Mouse (Mus musculus) midbrain, postnatal 0 days (tissue): ENCODE measurements around the gene Rbms2. TPM values are rescaled to one million over a fixed set of nuclear protein-coding genes. Genes with fewer than 3 reads are reported as not detected.
A peak's percentile ranks its signal among the peaks of the same experiment; 100 is the strongest.
"Not testable (repeated sequence)": the region's sequence is repeated elsewhere in the genome, so short reads cannot be mapped to it uniquely, and the experiment has no call there.

Experiments used
- ATAC-seq: fragments of 200-750 bp; cut with Nextera tagmentation; 2 replicates; pipeline ENCODE4 v1.8.0; 2017; ENCODE audit warnings: moderate number of reproducible peaks, mild to moderate bottlenecking, moderate TSS enrichment, moderate library complexity; ENCODE audit not compliant: low FRiP score
- DNase-seq: peaks from one replicate; pipeline ENCODE4 v3.0.0-alpha.2; 2015; ENCODE audit warnings: low spot score
- H3K27ac ChIP-seq: fragments of 300-500 bp; sonication (generic); 2 replicates; pipeline ENCODE4 v1.5.1; 2014; ENCODE audit warnings: low read depth, mild to moderate bottlenecking, low read length, mixed read lengths
- H3K27me3 ChIP-seq: fragments of 300-500 bp; sonication (generic); 2 replicates; pipeline ENCODE4 v1.6.1; 2014; ENCODE audit warnings: low read length, control low read depth, mixed read lengths; ENCODE audit not compliant: insufficient read depth
- H3K36me3 ChIP-seq: fragments of 300-500 bp; sonication (generic); 2 replicates; pipeline ENCODE4 v1.6.1; 2014; ENCODE audit warnings: low read length, control low read depth, mixed read lengths; ENCODE audit not compliant: insufficient read depth
- H3K4me1 ChIP-seq: fragments of 300-500 bp; sonication (generic); 2 replicates; pipeline ENCODE4 v1.6.1; 2014; ENCODE audit warnings: mild to moderate bottlenecking, control low read depth, antibody characterized with exemption, low read length, mixed read lengths; ENCODE audit not compliant: insufficient read depth
- H3K4me2 ChIP-seq: fragments of 300-500 bp; sonication (generic); 2 replicates; pipeline ENCODE4 v1.6.1; 2014; ENCODE audit warnings: low read depth, mild to moderate bottlenecking, low read length, mixed read lengths; ENCODE audit not compliant: poor library complexity, severe bottlenecking
- H3K4me3 ChIP-seq: fragments of 300-500 bp; sonication (generic); 2 replicates; pipeline ENCODE4 v1.5.1; 2014; ENCODE audit warnings: low read depth, mild to moderate bottlenecking, low read length, moderate library complexity
- H3K9ac ChIP-seq: fragments of 300-500 bp; sonication (generic); replicated peaks from 2 replicates; pipeline ENCODE4 v1.6.1; 2014; ENCODE audit warnings: mild to moderate bottlenecking, low read length, moderate library complexity, mixed read lengths; ENCODE audit not compliant: poor library complexity, severe bottlenecking
- H3K9me3 ChIP-seq: fragments of 300-500 bp; sonication (generic); 2 replicates; pipeline ENCODE4 v1.6.1; 2016; ENCODE audit warnings: low read length, control low read depth
- CTCF ChIP-seq: IDR thresholded peaks from 2 replicates; pipeline ENCODE4 v1.5.1; 2016; ENCODE audit warnings: antibody characterized with exemption, mild to moderate bottlenecking
- WGBS: fragments of 180-500 bp; shearing (Covaris S2); extraction: QIAGEN DNeasy Blood & Tissue Kit; methylation state at CpG from one replicate; pipeline ENCODE4 v1.1.7; 2014; 5-methylcytosine and 5-hydroxymethylcytosine counted together
- polyA plus RNA-seq: library from polyadenylated mRNA; unstranded; fragments of >200 nt; fragmentation: Nextera tagmentation; extraction: Ambion mirVana; gene quantifications from 2 replicates; pipeline ENCODE4 v1.2.1, GENCODE M21; 2015
- total RNA-seq: library from RNA; depleted of rRNA; stranded (reverse); fragments of >200 nt; gene quantifications from 2 replicates; pipeline ENCODE4 v1.2.3, GENCODE M21; 2014

Rbms2 gene
- total and polyA plus RNA-seq, 2 experiments from 2014 or later, result 5.2 to 11.1 TPM

DNA sequence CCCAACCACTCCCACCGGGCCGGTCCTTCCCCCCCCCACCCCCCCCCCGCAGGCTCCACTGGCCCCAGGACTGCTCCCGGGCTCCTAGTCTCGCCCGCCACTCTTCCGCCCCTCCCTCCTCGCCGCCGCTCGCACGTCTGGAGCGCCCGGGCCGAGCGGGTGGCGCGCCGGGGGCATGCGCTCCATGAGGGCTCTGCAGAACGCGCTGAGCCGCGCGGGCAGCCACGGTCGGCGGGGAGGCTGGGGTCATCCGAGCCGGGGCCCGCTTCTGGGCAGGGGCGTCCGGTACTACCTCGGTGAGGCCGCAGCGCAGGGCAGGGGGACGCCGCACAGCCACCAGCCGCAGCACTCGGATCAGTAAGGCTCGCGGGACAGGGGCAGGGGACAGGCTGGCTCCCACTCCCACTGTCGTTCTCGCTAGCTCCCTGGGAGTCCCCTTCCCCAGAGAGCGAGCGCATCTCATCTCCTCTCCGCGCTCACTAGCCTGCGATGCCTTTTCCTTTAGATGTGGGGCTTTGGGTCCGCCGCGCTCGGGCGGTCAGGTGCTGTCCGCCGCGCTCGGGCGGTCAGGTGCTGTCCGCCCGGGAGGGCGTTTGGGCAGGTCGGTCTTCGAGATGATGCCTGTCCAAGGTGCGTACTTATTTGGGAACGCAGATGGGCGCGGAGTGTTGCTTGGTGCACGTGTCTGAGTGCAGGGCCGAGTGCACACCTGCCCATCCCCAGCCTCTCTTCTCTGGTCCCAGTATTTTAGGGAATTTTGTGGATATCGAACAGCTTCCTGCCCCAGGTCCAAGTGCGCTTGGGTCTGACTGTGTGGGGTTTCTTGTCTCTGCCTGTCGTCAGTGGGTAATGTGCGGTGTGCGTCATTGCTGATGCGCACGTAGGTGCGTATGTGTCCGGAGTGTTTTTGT, 14.7 kb upstream of the Rbms2 start:
- H3K27ac ChIP-seq, result peak overlapping the region; percentile 47; the same call in 1 of the 2 replicates
- peak overlapping the region; percentile 96 for H3K4me2 ChIP-seq
- H3K27me3 ChIP-seq, result 0 out of 2 replicates have a peak, but pooled peaks cover 4% of the 10 kb centered on the region
- no peaks in the 10 kb centered on the region for H3K9me3 ChIP-seq
- no peaks in the 10 kb centered on the region for H3K36me3 ChIP-seq
- ATAC-seq (peak; percentile 80), DNase-seq (peak; percentile 27)
- H3K4me1 ChIP-seq, result no peaks in the 10 kb centered on the region
- 1% methylated on average over 55 of the region's 79 CpGs for WGBS
- H3K4me3 ChIP-seq, result peak overlapping the region; percentile 71
- no peak for TF ChIP-seq CTCF
- peak overlapping the region; percentile 57 for H3K9ac ChIP-seq

DNA sequence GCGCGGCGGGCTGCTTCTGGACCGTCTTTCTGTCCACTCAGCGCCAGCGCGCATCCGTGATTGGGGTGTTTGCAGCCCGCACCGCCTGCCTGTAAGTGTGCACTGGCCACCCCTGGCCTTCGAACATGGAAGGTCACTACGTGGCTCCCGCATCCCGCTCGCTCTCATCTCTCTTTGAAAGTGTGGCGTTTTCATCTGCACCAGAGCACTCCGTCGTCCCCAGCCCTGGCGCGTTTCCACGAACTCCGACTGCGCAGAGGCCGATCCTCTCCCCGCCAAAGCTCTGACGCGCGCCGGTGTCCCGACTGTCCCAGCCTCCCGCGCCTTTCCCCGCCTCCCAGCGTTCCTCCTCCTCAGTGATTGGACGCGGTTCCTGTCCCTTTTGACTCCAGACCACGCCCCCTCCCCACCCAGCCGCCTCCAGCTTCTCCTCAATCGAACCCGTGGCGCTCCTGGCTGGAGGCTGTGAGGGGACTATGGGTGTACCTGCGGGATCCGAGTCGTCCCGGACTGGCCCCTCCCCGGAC, 14.0 kb upstream of the Rbms2 start, which contains the start of gene Gls2:
Gene Gls2 (plus strand): TSS at position 434 of the 527 bp plus-strand sequence.
- H3K4me2 ChIP-seq, result peak within 1 kb of the TSS; percentile 96
- H3K27ac ChIP-seq, result peak within 1 kb of the TSS; percentile 47; the same call in 1 of the 2 replicates
- ATAC-seq (peak; percentile 95), DNase-seq (peak; percentile 95)
- TF ChIP-seq CTCF, result no peak
- peak within 1 kb of the TSS; percentile 71 for H3K4me3 ChIP-seq
- H3K4me1 ChIP-seq, result no peaks in the 10 kb centered on the region
- under 1% methylated on average over 44 of the region's 46 CpGs for WGBS
- no peaks in the 10 kb centered on the region for H3K9me3 ChIP-seq
- no peaks in the 10 kb centered on the region for H3K36me3 ChIP-seq
- 0 out of 2 replicates have a peak, but pooled peaks cover 4% of the 10 kb centered on the region for H3K27me3 ChIP-seq
- peak within 1 kb of the TSS; percentile 57 for H3K9ac ChIP-seq

DNA sequence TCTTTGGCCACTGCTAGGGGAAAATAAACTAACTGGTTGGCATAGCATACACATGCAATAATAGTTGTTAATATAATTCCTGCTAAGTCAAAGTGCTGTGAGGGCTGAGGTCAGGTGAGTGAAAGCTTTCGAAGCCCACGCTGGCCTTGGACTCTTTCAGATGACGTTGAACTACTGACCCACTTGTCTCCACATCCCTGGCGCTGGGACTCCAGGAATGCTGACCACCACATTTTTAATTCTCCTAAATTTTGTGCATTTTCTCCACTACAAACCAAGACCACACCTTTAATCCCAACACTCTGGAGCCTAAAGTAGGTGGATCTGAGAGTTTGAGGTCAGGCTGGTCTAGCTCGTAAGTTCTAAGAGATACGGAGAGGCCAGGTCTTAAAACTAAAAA, 13.0 kb upstream of the Rbms2 start:
- H3K9me3 ChIP-seq, result no peaks in the 10 kb centered on the region
- TF ChIP-seq CTCF, result no peak
- H3K9ac ChIP-seq, result no peak overlapping the region
- 0 out of 2 replicates have a peak, but pooled peaks cover 4% of the 10 kb centered on the region for H3K27me3 ChIP-seq
- ATAC-seq (no peak), DNase-seq (no peak)
- no peak overlapping the region for H3K4me3 ChIP-seq
- no peaks in the 10 kb centered on the region for H3K36me3 ChIP-seq
- no peaks in the 10 kb centered on the region for H3K4me1 ChIP-seq
- no peak overlapping the region for H3K27ac ChIP-seq
- 91% methylated on average over 6 of the region's 6 CpGs for WGBS
- no peak overlapping the region for H3K4me2 ChIP-seq

DNA sequence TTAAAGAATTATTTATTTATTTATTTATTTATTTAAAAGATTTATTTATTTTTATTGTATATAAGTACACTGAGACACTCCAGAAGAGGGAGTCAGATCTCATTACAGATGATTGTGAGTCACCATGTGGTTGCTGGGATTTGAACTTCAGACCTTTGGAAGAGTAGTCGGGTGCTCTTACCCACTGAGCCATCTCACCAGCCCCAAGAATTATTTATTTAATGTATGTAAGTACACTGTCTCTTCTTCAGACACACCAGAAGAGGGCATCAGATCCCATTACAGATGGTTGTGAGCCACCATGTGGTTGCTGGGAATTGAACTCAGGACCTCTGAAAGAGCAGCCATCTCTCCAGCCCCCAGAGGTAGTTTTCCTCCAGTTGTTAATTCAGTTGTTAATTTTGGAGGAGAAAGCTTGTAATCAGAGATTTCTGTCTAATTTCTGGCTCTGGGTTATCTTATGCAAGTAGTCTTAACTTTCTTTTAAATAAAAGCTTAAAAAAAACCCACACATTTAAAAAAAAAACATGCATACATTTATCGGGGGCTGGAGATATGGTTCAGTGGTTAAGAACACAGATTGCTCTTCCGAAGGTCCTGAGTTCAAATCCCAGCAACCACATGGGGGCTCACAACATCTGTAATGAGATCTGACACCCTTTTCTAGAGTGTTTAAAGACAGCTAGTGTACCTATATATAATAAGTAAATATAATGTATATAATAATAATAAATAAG, 12.1 kb upstream of the Rbms2 start:
- WGBS, result 93% methylated on average over 3 of the region's 3 CpGs
- not testable (repeated sequence) for H3K27me3 ChIP-seq, H3K9ac ChIP-seq, ATAC-seq, H3K4me3 ChIP-seq, H3K4me2 ChIP-seq, H3K36me3 ChIP-seq, H3K4me1 ChIP-seq, H3K27ac ChIP-seq, H3K9me3 ChIP-seq, DNase-seq

DNA sequence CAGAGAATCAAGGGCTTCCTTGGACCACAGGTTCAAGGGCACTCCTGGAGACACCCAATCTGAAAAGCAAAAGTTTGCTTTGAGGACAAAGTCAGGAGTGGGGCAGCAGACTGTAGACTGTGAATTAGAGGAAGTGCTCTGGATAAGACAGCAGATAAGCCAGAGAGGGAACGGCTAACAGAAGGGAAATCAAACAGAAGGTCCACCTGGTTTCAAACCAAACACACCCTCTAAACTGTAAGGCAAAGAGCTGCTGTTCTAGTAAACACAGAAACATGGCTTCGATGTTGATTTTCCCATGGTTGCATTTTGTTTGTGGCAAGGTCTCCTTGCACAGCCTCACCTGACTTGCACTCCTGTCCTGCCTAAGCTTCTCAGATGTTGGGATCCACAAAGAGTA, 11.4 kb upstream of the Rbms2 start:
- Histone ChIP-seq H3K27me3 (0 out of 2 replicates have a peak, but pooled peaks cover 4% of the 10 kb centered on the region), H3K4me3 (no peak overlapping the region), H3K9ac (no peak overlapping the region), H3K9me3 (no peaks in the 10 kb centered on the region), H3K4me1 (no peaks in the 10 kb centered on the region), H3K27ac (no peak overlapping the region), H3K36me3 (no peaks in the 10 kb centered on the region), H3K4me2 (no peak overlapping the region)
- no peak for DNase-seq
- no peak for TF ChIP-seq CTCF
- ATAC-seq, result no peak
- 89% methylated on average over 2 of the region's 2 CpGs for WGBS
